Comparison of ENCODE assay signal across 8 mouse cellular contexts in the genomic region with DNA sequence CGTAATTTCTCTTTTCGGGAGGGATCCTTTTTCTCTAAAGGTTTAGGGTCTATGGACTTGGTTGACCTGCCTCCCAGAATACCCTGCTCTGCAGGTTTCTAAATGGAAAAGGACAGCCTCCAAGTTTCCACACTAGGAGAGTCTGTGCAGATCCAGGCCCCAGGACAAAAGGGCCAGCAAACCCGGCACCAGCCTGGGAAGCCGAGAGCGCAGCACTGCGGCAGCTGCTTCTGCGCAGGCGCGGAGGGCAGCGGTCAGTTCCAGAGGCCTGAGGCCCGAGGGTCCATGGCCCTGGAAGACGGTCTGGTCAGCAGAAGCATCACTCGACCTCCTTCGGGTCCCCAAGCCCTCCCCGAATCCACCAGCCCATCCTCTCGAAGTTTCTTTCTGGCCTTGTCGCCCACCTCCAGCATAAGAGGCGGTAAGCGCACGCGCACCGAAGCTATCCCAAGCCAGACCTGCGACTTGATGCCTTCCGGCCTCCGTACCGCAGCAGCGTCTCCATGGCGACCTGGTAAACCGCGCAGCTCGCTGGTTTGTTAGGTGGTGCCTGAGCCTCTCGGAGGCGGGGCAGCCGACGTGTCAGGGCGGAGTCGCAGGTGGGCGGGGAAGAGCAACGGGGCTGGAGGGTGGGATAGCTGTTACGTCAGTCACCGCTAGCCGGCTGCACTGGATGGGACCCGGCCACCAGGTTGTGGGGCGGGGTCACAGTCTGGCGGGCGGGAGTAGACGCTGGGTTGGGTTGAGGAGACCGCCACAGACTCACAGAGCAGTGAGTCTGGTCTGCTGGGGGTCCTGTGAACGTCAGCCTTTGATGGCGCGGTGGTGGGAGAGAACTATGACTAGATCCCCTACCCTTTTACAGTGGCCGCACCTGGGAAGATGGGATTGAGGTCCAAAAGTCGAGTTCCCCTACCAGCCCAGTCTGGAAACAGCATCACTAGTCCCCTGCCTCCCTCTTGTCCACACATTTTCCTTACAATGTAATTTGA. TPM values are rescaled to one million over a fixed set of nuclear protein-coding genes. Genes with fewer than 3 reads are reported as not detected.
DNase-seq lines count a peak whose midpoint lies in the region; ATAC-seq and TF ChIP-seq lines count a peak whose summit lies in the region.

A gene (plus strand): TSS at position 235 of the 992 bp plus-strand sequence.
A gene (minus strand): TSS at position 554 of the 992 bp plus-strand sequence.

- peak within 1 kb of the TSS; percentile 59 for H3K4me3 ChIP-seq in hindbrain, embryonic 10.5 days
- H3K4me3 ChIP-seq in lung, postnatal 0 days (ENCODE audit: low read depth, low read length) = peak within 1 kb of the TSS; percentile 56

- peak; percentile 88 for ATAC-seq in frontal cortex, adult (ENCODE audit: low TSS enrichment)
- ATAC-seq in lung, postnatal 0 days = peak; percentile 98

- H3K9ac ChIP-seq in lung, postnatal 0 days (replicated peaks; ENCODE audit: low read depth) = peak within 1 kb of the TSS; percentile 59

- H3K27ac ChIP-seq in hindbrain, embryonic 10.5 days = peak within 1 kb of the TSS; percentile 95
- H3K27ac ChIP-seq in lung, postnatal 0 days (ENCODE audit: low read length) = peak within 1 kb of the TSS; percentile 77

- H3K4me1 ChIP-seq in hindbrain, embryonic 10.5 days (replicated peaks) = peaks cover 33% of the 10 kb centered on the region
- peaks cover 11% of the 10 kb centered on the region for H3K4me1 ChIP-seq in lung, postnatal 0 days (ENCODE audit: insufficient read depth, low read depth, low read length)

- DNase-seq in MN1 (ENCODE audit: low spot score) = peak; percentile 99
- peak; percentile 97 for DNase-seq in cerebellum, adult 9-10 months
- peak; percentile 100 for DNase-seq in hindbrain, embryonic 10.5 days (ENCODE audit: low spot score)
- peak; percentile 99 for DNase-seq in layer of hippocampus, adult 9-11 months
- DNase-seq in lung, postnatal 0 days (ENCODE audit: low spot score) = peak; percentile 99
- DNase-seq in ovary, postnatal 14 days (ENCODE audit: low spot score) = peak; percentile 93
- peak; percentile 99 for DNase-seq in thymus, postnatal 14 days

- H3K9me3 ChIP-seq in hindbrain, embryonic 10.5 days = no peaks in the 10 kb centered on the region
- no peaks in the 10 kb centered on the region for H3K9me3 ChIP-seq in lung, postnatal 0 days (ENCODE audit: low read length)

- peak; percentile 24; the same call in 1 of the 2 replicates for TF ChIP-seq CTCF in lung, postnatal 0 days (IDR thresholded peaks at IDR 0.05)

- no peak for TF ChIP-seq EP300 in lung, postnatal 0 days (IDR thresholded peaks at IDR 0.05)

- peak within 1 kb of the TSS; percentile 63 for H3K4me2 ChIP-seq in lung, postnatal 0 days (replicated peaks; ENCODE audit: low read depth, low read length)

- H3K36me3 ChIP-seq in hindbrain, embryonic 10.5 days = no peaks in the 10 kb centered on the region
- H3K36me3 ChIP-seq in lung, postnatal 0 days (ENCODE audit: insufficient read depth, low read length) = no peaks in the 10 kb centered on the region

- 0 out of 2 replicates have a peak, but pooled peaks cover 2% of the 10 kb centered on the region for H3K27me3 ChIP-seq in hindbrain, embryonic 10.5 days (ENCODE audit: insufficient read depth, poor library complexity, severe bottlenecking)
- H3K27me3 ChIP-seq in lung, postnatal 0 days (replicated peaks; ENCODE audit: insufficient read depth, low read length) = no peaks in the 10 kb centered on the region

- WGBS in hindbrain, embryonic 10.5 days = 2% methylated on average over 53 of the region's 53 CpGs
- 2% methylated on average over 49 of the region's 53 CpGs for WGBS in lung, postnatal 0 days

RNA-seq across cellular contexts. Expression of the first gene that starts in this region (rescaled TPM):
- polyA plus RNA-seq in hindbrain, embryonic 10.5 days (2016; fragmentation: Nextera tagmentation; extraction: Ambion mirVana) = 4.1 and 4.9 TPM in 2 replicates
- 2.3 and 2.7 TPM in 2 replicates for polyA plus RNA-seq in lung, postnatal 0 days (2015; fragmentation: Nextera tagmentation; extraction: Ambion mirVana)

RNA-seq across cellular contexts. Expression of the second gene that starts in this region (rescaled TPM):
- polyA plus RNA-seq in hindbrain, embryonic 10.5 days (2016; fragmentation: Nextera tagmentation; extraction: Ambion mirVana) = 0.35 and 0.60 TPM in 2 replicates
- polyA plus RNA-seq in lung, postnatal 0 days (2015; fragmentation: Nextera tagmentation; extraction: Ambion mirVana) = 0.06 TPM in 1 of 2 replicates, not detected in the other

Comparison
In these comparisons a context has a peak if more than half of its experiments do, and no peak if none do; other contexts are left out.
1. Peak in every context shown above with its lines: DNase-seq, ATAC-seq, H3K4me3 ChIP-seq and H3K27ac ChIP-seq.